7 mouse cellular contexts compared by ENCODE assay signal in the genomic region with DNA sequence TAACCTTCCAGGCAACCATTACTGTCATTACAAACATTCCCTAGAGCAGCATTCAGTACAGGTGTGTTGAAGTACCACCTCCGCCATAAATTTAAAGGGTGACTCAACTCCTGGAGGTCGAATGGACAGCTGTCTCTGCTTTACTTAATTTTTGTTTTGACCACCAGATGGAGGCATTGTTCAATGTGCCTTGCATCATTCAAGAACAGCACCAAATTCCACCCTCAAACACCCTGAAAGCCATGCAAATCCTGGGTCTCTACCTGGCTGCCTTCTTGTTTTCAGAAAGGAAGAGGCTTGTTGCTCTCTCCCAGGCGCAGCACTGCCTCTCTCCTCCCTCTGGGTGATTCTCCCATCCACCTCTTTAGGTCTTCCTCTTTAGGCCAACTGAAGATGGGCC.
A peak's percentile ranks its signal among the peaks of the same experiment; 100 is the strongest.
DNase-seq lines count a peak whose midpoint lies in the region; ATAC-seq and TF ChIP-seq lines count a peak whose summit lies in the region.

No protein-coding gene starts in this region.

- no peaks in the 10 kb centered on the region for H3K9me3 ChIP-seq in neural tube, embryonic 12.5 days
- peaks cover 5% of the 10 kb centered on the region; the same call in 1 of the 2 replicates for H3K9me3 ChIP-seq in heart, embryonic 16.5 days (replicated peaks; ENCODE audit: control insufficient read depth, low read length)
- peaks cover 7% of the 10 kb centered on the region; the same call in 1 of the 2 replicates for H3K9me3 ChIP-seq in limb, embryonic 13.5 days
- H3K9me3 ChIP-seq in stomach, postnatal 0 days (ENCODE audit: control insufficient read depth, low read length): no peaks in the 10 kb centered on the region

- no peak overlapping the region for H3K27ac ChIP-seq in neural tube, embryonic 12.5 days
- peak overlapping the region; percentile 27; the same call in 1 of the 2 replicates for H3K27ac ChIP-seq in heart, embryonic 16.5 days (ENCODE audit: low read length)
- H3K27ac ChIP-seq in limb, embryonic 13.5 days: no peak overlapping the region
- no peak overlapping the region for H3K27ac ChIP-seq in stomach, postnatal 0 days (replicated peaks)

- no peak for ATAC-seq in neural tube, embryonic 12.5 days (ENCODE audit: low FRiP score, low read depth)
- no peak for ATAC-seq in heart, embryonic 16.5 days (replicated peaks; ENCODE audit: extremely low read depth, insufficient read depth, low FRiP score)
- 0 out of 2 replicates have a peak, but pooled peaks have one; percentile 36 for ATAC-seq in limb, embryonic 13.5 days (ENCODE audit: low FRiP score, low read depth)
- ATAC-seq in stomach, postnatal 0 days (ENCODE audit: low FRiP score, low TSS enrichment): peak; percentile 59

- no peaks in the 10 kb centered on the region for H3K27me3 ChIP-seq in neural tube, embryonic 12.5 days (replicated peaks)
- H3K27me3 ChIP-seq in heart, embryonic 16.5 days (ENCODE audit: control insufficient read depth, insufficient read depth, low read length): no peaks in the 10 kb centered on the region
- no peaks in the 10 kb centered on the region for H3K27me3 ChIP-seq in limb, embryonic 13.5 days
- H3K27me3 ChIP-seq in stomach, postnatal 0 days (ENCODE audit: control insufficient read depth, insufficient read depth, low read length): no peaks in the 10 kb centered on the region

- 0 out of 2 replicates have a peak overlapping the region, but pooled peaks have one; percentile 5 for H3K4me2 ChIP-seq in neural tube, embryonic 12.5 days (replicated peaks)
- no peak overlapping the region for H3K4me2 ChIP-seq in heart, embryonic 16.5 days (ENCODE audit: low read depth, low read length)
- H3K4me2 ChIP-seq in limb, embryonic 13.5 days (replicated peaks): peak overlapping the region; percentile 44
- H3K4me2 ChIP-seq in stomach, postnatal 0 days (replicated peaks; ENCODE audit: low read depth): no peak overlapping the region

- no peak overlapping the region for H3K4me3 ChIP-seq in neural tube, embryonic 12.5 days
- no peak overlapping the region for H3K4me3 ChIP-seq in heart, embryonic 16.5 days (ENCODE audit: low read length)
- no peak overlapping the region for H3K4me3 ChIP-seq in limb, embryonic 13.5 days
- H3K4me3 ChIP-seq in stomach, postnatal 0 days (ENCODE audit: low read depth, low read length): no peak overlapping the region

- no peak for TF ChIP-seq EP300 in stomach, postnatal 0 days (optimal IDR thresholded peaks at IDR 0.05)

- WGBS in neural tube, embryonic 12.5 days: 29% methylated on average over 3 of the region's 3 CpGs
- WGBS in heart, embryonic 16.5 days: 38% methylated on average over 3 of the region's 3 CpGs
- 21% methylated on average over 3 of the region's 3 CpGs for WGBS in limb, embryonic 13.5 days
- 8% methylated on average over 3 of the region's 3 CpGs for WGBS in stomach, postnatal 0 days

- peak; percentile 92 for TF ChIP-seq CTCF in stomach, postnatal 0 days (IDR thresholded peaks at IDR 0.05; ENCODE audit: low read depth)

- no peak for DNase-seq in neural tube, embryonic 10.5 days (ENCODE audit: extremely low spot score, low spot score)
- DNase-seq in NIH3T3 (ENCODE audit: low read depth): peak; percentile 92
- peak; percentile 64 to 87 for DNase-seq in cerebellum, postnatal 10 days
- peak; percentile 29 for DNase-seq in stomach, postnatal 0 days (ENCODE audit: low spot score)

- no peak overlapping the region for H3K9ac ChIP-seq in neural tube, embryonic 12.5 days
- H3K9ac ChIP-seq in heart, embryonic 16.5 days (ENCODE audit: low read length): no peak overlapping the region
- H3K9ac ChIP-seq in limb, embryonic 13.5 days: no peak overlapping the region
- H3K9ac ChIP-seq in stomach, postnatal 0 days (ENCODE audit: low read length): no peak overlapping the region; the same call in 1 of the 2 replicates

- no peaks in the 10 kb centered on the region for H3K4me1 ChIP-seq in neural tube, embryonic 12.5 days
- peaks cover 8% of the 10 kb centered on the region; the same call in 1 of the 2 replicates for H3K4me1 ChIP-seq in heart, embryonic 16.5 days (ENCODE audit: control insufficient read depth, insufficient read depth, low read length)
- H3K4me1 ChIP-seq in limb, embryonic 13.5 days: peaks cover 6% of the 10 kb centered on the region
- H3K4me1 ChIP-seq in stomach, postnatal 0 days (replicated peaks; ENCODE audit: control insufficient read depth, insufficient read depth): no peaks in the 10 kb centered on the region

- H3K36me3 ChIP-seq in neural tube, embryonic 12.5 days: no peaks in the 10 kb centered on the region
- peaks cover 1% of the 10 kb centered on the region; the same call in 1 of the 2 replicates for H3K36me3 ChIP-seq in heart, embryonic 16.5 days (ENCODE audit: control insufficient read depth, insufficient read depth)
- no peaks in the 10 kb centered on the region for H3K36me3 ChIP-seq in limb, embryonic 13.5 days
- no peaks in the 10 kb centered on the region for H3K36me3 ChIP-seq in stomach, postnatal 0 days (ENCODE audit: control insufficient read depth, insufficient read depth, low read length)

Comparison
In these comparisons a context has a peak if more than half of its experiments do, and no peak if none do; other contexts are left out.
1. ATAC-seq: peak in limb, embryonic 13.5 days (single experiment) and stomach, postnatal 0 days (single experiment); none in neural tube, embryonic 12.5 days (single experiment) and heart, embryonic 16.5 days (single experiment).
2. H3K4me2 ChIP-seq: peak in neural tube, embryonic 12.5 days (single experiment) and limb, embryonic 13.5 days (single experiment); none in heart, embryonic 16.5 days (single experiment) and stomach, postnatal 0 days (single experiment).